Mouse (Mus musculus): ENCODE measurements around the gene Iqgap2. TPM values are rescaled to one million over a fixed set of nuclear protein-coding genes. Genes with fewer than 3 reads are reported as not detected.
A peak's percentile ranks its signal among the peaks of the same experiment; 100 is the strongest.

The Iqgap2 gene
- polyA plus RNA-seq, 1 experiment from 2014 or later: 16.0 TPM

- no peak overlapping the region for H3K4me3 ChIP-seq (replicated peaks)
- 62% methylated on average over 7 of the region's 7 CpGs for WGBS (ENCODE audit: insufficient replicate concordance)
- H3K27ac ChIP-seq (replicated peaks): no peak overlapping the region
- H3K4me1 ChIP-seq (replicated peaks): peaks cover 64% of the 10 kb centered on the region
- no peaks in the 10 kb centered on the region for H3K36me3 ChIP-seq (replicated peaks)
- no peak overlapping the region for H3K4me2 ChIP-seq
- H3K9me3 ChIP-seq (replicated peaks): no peaks in the 10 kb centered on the region
- H3K9ac ChIP-seq: no peak overlapping the region
- peaks cover 15% of the 10 kb centered on the region for H3K27me3 ChIP-seq
- ATAC-seq (ENCODE audit: insufficient read depth): no peak
Measured at GRCm38 (mm10) chr13:95887375-95887774, 4.3 kb downstream of the Iqgap2 start.

GRCm38 (mm10) chr13:95884455-95884854, 7.3 kb downstream of the Iqgap2 start:
- H3K4me3 ChIP-seq (replicated peaks): no peak overlapping the region
- peaks cover 38% of the 10 kb centered on the region for H3K4me1 ChIP-seq (replicated peaks)
- WGBS (ENCODE audit: insufficient replicate concordance): 66% methylated on average over 3 of the region's 3 CpGs
- H3K27ac ChIP-seq (replicated peaks): 0 out of 2 replicates have a peak overlapping the region, but pooled peaks have one; percentile 19
- H3K9ac ChIP-seq: no peak overlapping the region
- ATAC-seq (ENCODE audit: insufficient read depth): peak; percentile 63
- no peaks in the 10 kb centered on the region for H3K9me3 ChIP-seq (replicated peaks)
- H3K36me3 ChIP-seq (replicated peaks): no peaks in the 10 kb centered on the region
- no peak overlapping the region for H3K4me2 ChIP-seq
- H3K27me3 ChIP-seq: no peaks in the 10 kb centered on the region

- Histone ChIP-seq H3K4me3 (replicated peaks) (no peak overlapping the region), H3K27me3 (no peaks in the 10 kb centered on the region), H3K9me3 (replicated peaks) (no peaks in the 10 kb centered on the region), H3K4me2 (no peak overlapping the region), H3K27ac (replicated peaks) (no peak overlapping the region), H3K36me3 (replicated peaks) (no peaks in the 10 kb centered on the region), H3K9ac (no peak overlapping the region), H3K4me1 (replicated peaks) (peaks cover 23% of the 10 kb centered on the region)
- WGBS (ENCODE audit: insufficient replicate concordance): 61% methylated on average over 6 of the region's 6 CpGs
- no peak for ATAC-seq (ENCODE audit: insufficient read depth)
Measured at GRCm38 (mm10) chr13:95882001-95882400, 9.7 kb downstream of the Iqgap2 start.

- H3K4me1 ChIP-seq (replicated peaks): peaks cover 23% of the 10 kb centered on the region
- H3K9ac ChIP-seq: no peak overlapping the region
- H3K27me3 ChIP-seq: no peaks in the 10 kb centered on the region
- H3K9me3 ChIP-seq (replicated peaks): no peaks in the 10 kb centered on the region
- H3K4me3 ChIP-seq (replicated peaks): no peak overlapping the region
- H3K4me2 ChIP-seq: no peak overlapping the region
- 72% methylated on average over 9 of the region's 9 CpGs for WGBS (ENCODE audit: insufficient replicate concordance)
- H3K36me3 ChIP-seq (replicated peaks): no peaks in the 10 kb centered on the region
- H3K27ac ChIP-seq (replicated peaks): no peak overlapping the region
- ATAC-seq (ENCODE audit: insufficient read depth): no peak
Measured at GRCm38 (mm10) chr13:95881427-95881826, 10.3 kb downstream of the Iqgap2 start.

GRCm38 (mm10) chr13:95880633-95881032, 11.1 kb downstream of the Iqgap2 start:
- Histone ChIP-seq H3K9me3 (replicated peaks) (no peaks in the 10 kb centered on the region), H3K4me2 (no peak overlapping the region), H3K27ac (replicated peaks) (no peak overlapping the region), H3K36me3 (replicated peaks) (no peaks in the 10 kb centered on the region), H3K4me3 (replicated peaks) (no peak overlapping the region), H3K9ac (no peak overlapping the region), H3K4me1 (replicated peaks) (peaks cover 17% of the 10 kb centered on the region), H3K27me3 (no peaks in the 10 kb centered on the region)
- no peak for ATAC-seq (ENCODE audit: insufficient read depth)
- WGBS (ENCODE audit: insufficient replicate concordance): 59% methylated on average over 6 of the region's 6 CpGs

GRCm38 (mm10) chr13:95871993-95872392, 19.7 kb downstream of the Iqgap2 start:
- Histone ChIP-seq H3K4me2 (no peak overlapping the region), H3K4me3 (replicated peaks) (no peak overlapping the region), H3K4me1 (replicated peaks) (peaks cover 16% of the 10 kb centered on the region; the same call in 1 of the 2 replicates), H3K9ac (no peak overlapping the region), H3K27me3 (no peaks in the 10 kb centered on the region), H3K27ac (replicated peaks) (no peak overlapping the region), H3K9me3 (replicated peaks) (no peaks in the 10 kb centered on the region), H3K36me3 (replicated peaks) (no peaks in the 10 kb centered on the region)
- no peak for ATAC-seq (ENCODE audit: insufficient read depth)
- 50% methylated on average over 4 of the region's 4 CpGs for WGBS (ENCODE audit: insufficient replicate concordance)

- H3K4me1 ChIP-seq (replicated peaks): peaks cover 16% of the 10 kb centered on the region; the same call in 1 of the 2 replicates
- H3K4me2 ChIP-seq: no peak overlapping the region
- H3K4me3 ChIP-seq (replicated peaks): no peak overlapping the region
- no peak overlapping the region for H3K9ac ChIP-seq
- 64% methylated on average over 8 of the region's 8 CpGs for WGBS (ENCODE audit: insufficient replicate concordance)
- H3K27me3 ChIP-seq: no peaks in the 10 kb centered on the region
- H3K27ac ChIP-seq (replicated peaks): no peak overlapping the region
- no peak for ATAC-seq (ENCODE audit: insufficient read depth)
- no peaks in the 10 kb centered on the region for H3K36me3 ChIP-seq (replicated peaks)
- no peaks in the 10 kb centered on the region for H3K9me3 ChIP-seq (replicated peaks)
Measured at GRCm38 (mm10) chr13:95870626-95871025, 21.1 kb downstream of the Iqgap2 start.

- Histone ChIP-seq H3K4me1 (replicated peaks) (peaks cover 18% of the 10 kb centered on the region; the same call in 1 of the 2 replicates), H3K27me3 (no peaks in the 10 kb centered on the region), H3K9me3 (replicated peaks) (no peaks in the 10 kb centered on the region), H3K4me2 (no peak overlapping the region), H3K36me3 (replicated peaks) (no peaks in the 10 kb centered on the region), H3K4me3 (replicated peaks) (no peak overlapping the region), H3K27ac (replicated peaks) (no peak overlapping the region), H3K9ac (no peak overlapping the region)
- 61% methylated on average over 8 of the region's 8 CpGs for WGBS (ENCODE audit: insufficient replicate concordance)
- no peak for ATAC-seq (ENCODE audit: insufficient read depth)
Measured at GRCm38 (mm10) chr13:95868896-95869540, 22.7 kb downstream of the Iqgap2 start.

- no peak overlapping the region for H3K4me3 ChIP-seq (replicated peaks)
- peaks cover 8% of the 10 kb centered on the region; the same call in 1 of the 2 replicates for H3K4me1 ChIP-seq (replicated peaks)
- H3K9ac ChIP-seq: no peak overlapping the region
- no peak for ATAC-seq (ENCODE audit: insufficient read depth)
- H3K27ac ChIP-seq (replicated peaks): no peak overlapping the region
- no peak overlapping the region for H3K4me2 ChIP-seq
- no peaks in the 10 kb centered on the region for H3K9me3 ChIP-seq (replicated peaks)
- 69% methylated on average over 8 of the region's 8 CpGs for WGBS (ENCODE audit: insufficient replicate concordance)
- no peaks in the 10 kb centered on the region for H3K36me3 ChIP-seq (replicated peaks)
- H3K27me3 ChIP-seq: no peaks in the 10 kb centered on the region
Measured at GRCm38 (mm10) chr13:95862201-95862600, 29.5 kb downstream of the Iqgap2 start.

- WGBS (ENCODE audit: insufficient replicate concordance): 60% methylated on average over 4 of the region's 4 CpGs
- no peak for ATAC-seq (ENCODE audit: insufficient read depth)
- Histone ChIP-seq H3K4me3 (replicated peaks) (no peak overlapping the region), H3K36me3 (replicated peaks) (no peaks in the 10 kb centered on the region), H3K4me1 (replicated peaks) (peaks cover 5% of the 10 kb centered on the region; the same call in 1 of the 2 replicates), H3K27me3 (no peaks in the 10 kb centered on the region), H3K4me2 (no peak overlapping the region), H3K9me3 (replicated peaks) (no peaks in the 10 kb centered on the region), H3K27ac (replicated peaks) (no peak overlapping the region), H3K9ac (no peak overlapping the region)
Measured at GRCm38 (mm10) chr13:95859271-95859670, 32.5 kb downstream of the Iqgap2 start.

- WGBS (ENCODE audit: insufficient replicate concordance): 77% methylated on average over 9 of the region's 9 CpGs
- peaks cover 5% of the 10 kb centered on the region; the same call in 1 of the 2 replicates for H3K4me1 ChIP-seq (replicated peaks)
- H3K27me3 ChIP-seq: no peaks in the 10 kb centered on the region
- no peak overlapping the region for H3K9ac ChIP-seq
- H3K36me3 ChIP-seq (replicated peaks): no peaks in the 10 kb centered on the region
- ATAC-seq (ENCODE audit: insufficient read depth): no peak
- H3K4me2 ChIP-seq: no peak overlapping the region
- H3K9me3 ChIP-seq (replicated peaks): no peaks in the 10 kb centered on the region
- no peak overlapping the region for H3K27ac ChIP-seq (replicated peaks)
- no peak overlapping the region for H3K4me3 ChIP-seq (replicated peaks)
Measured at GRCm38 (mm10) chr13:95858866-95859265, 32.9 kb downstream of the Iqgap2 start.

- no peak for ATAC-seq (ENCODE audit: insufficient read depth)
- WGBS (ENCODE audit: insufficient replicate concordance): 68% methylated on average over 4 of the region's 4 CpGs
- Histone ChIP-seq H3K4me3 (replicated peaks) (no peak overlapping the region), H3K9ac (no peak overlapping the region), H3K36me3 (replicated peaks) (no peaks in the 10 kb centered on the region), H3K4me2 (no peak overlapping the region), H3K27ac (replicated peaks) (no peak overlapping the region), H3K27me3 (no peaks in the 10 kb centered on the region), H3K9me3 (replicated peaks) (no peaks in the 10 kb centered on the region), H3K4me1 (replicated peaks) (peaks cover 8% of the 10 kb centered on the region; the same call in 1 of the 2 replicates)
Measured at GRCm38 (mm10) chr13:95855537-95855936, 36.2 kb downstream of the Iqgap2 start.

Measured in liver, embryonic 15.5 days (tissue).